17 mouse cellular contexts compared by ENCODE assay signal in the genomic region with DNA sequence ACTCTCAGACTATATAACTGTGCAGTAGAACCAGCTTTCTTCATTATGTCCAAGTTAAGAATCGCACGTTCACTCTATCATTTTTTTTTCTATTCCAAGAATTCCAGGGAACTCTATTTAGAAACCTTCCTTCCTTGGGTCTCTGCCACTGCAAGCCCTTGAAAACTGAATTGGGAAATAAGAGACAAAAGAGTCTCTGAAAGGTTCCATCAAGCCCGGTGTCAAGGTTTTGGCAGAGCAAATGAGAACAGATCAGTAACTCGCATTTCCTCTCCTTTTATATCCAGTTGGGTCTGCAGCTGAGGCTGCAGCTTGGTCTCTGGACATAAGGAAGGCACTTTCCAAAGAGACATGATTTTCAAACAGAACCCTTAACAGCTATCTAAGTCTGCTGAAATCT.
DNase-seq lines count a peak whose midpoint lies in the region; ATAC-seq lines count a peak whose summit lies in the region.
"Had no signal": no experiment of that assay in that cellular context is flagged by ENCODE, and none has a peak within 500 bp of the region (broad histone marks: within the 10 kb centered on the region; RNA-seq: fewer than 3 reads in every experiment).

No protein-coding gene starts in this region.

- no peak overlapping the region for H3K4me3 ChIP-seq in hindbrain, embryonic 13.5 days
- no peak overlapping the region for H3K4me3 ChIP-seq in hindbrain, embryonic 10.5 days
- no peak overlapping the region for H3K4me3 ChIP-seq in neural tube, embryonic 13.5 days
- H3K4me3 ChIP-seq in hindbrain, embryonic 16.5 days (ENCODE audit: low read length), result no peak overlapping the region
- H3K4me3 ChIP-seq in liver, embryonic 11.5 days (ENCODE audit: low read depth, low read length), result no peak overlapping the region
- H3K4me3 ChIP-seq: embryonic facial prominence, embryonic 10.5 days; erythroblast, embryonic 14.5 days; heart, embryonic 13.5 days; stomach, embryonic 15.5 days had no signal

- no peak for ATAC-seq in hindbrain, embryonic 13.5 days (ENCODE audit: low FRiP score)
- no peak for ATAC-seq in neural tube, embryonic 13.5 days (ENCODE audit: low read depth)
- peak; percentile 35; the same call in 1 of the 2 replicates for ATAC-seq in hindbrain, embryonic 16.5 days
- ATAC-seq in liver, embryonic 11.5 days (replicated peaks; ENCODE audit: low FRiP score), result no peak
- ATAC-seq: liver, postnatal 0 days had no signal

- 56% methylated on average over 4 of the region's 4 CpGs for WGBS in hindbrain, embryonic 13.5 days
- 81% methylated on average over 4 of the region's 4 CpGs for WGBS in hindbrain, embryonic 10.5 days
- 60% methylated on average over 4 of the region's 4 CpGs for WGBS in neural tube, embryonic 13.5 days
- WGBS in hindbrain, embryonic 16.5 days, result 45% methylated on average over 4 of the region's 4 CpGs
- WGBS in liver, embryonic 11.5 days, result 88% methylated on average over 4 of the region's 4 CpGs

- no peak for DNase-seq in hindbrain, embryonic 10.5 days (ENCODE audit: low spot score)
- DNase-seq in neural tube, embryonic 10.5 days (ENCODE audit: extremely low spot score, low spot score), result no peak
- no peak for DNase-seq in urinary bladder, postnatal 36 days (ENCODE audit: low spot score in 2 of 2)
- DNase-seq in liver, embryonic 11.5 days (ENCODE audit: low spot score), result no peak
- DNase-seq in heart, postnatal 10 days, result no peak
- DNase-seq: B cell, adult 2 months; kidney, adult 9 months; liver, postnatal 0 days; spleen, adult 18-20 months had no signal

- H3K4me2 ChIP-seq in hindbrain, embryonic 13.5 days, result peak overlapping the region; percentile 40; the same call in 1 of the 2 replicates
- H3K4me2 ChIP-seq in neural tube, embryonic 13.5 days, result peak overlapping the region; percentile 40; the same call in 1 of the 2 replicates
- no peak overlapping the region for H3K4me2 ChIP-seq in hindbrain, embryonic 16.5 days (ENCODE audit: low read length)
- no peak overlapping the region for H3K4me2 ChIP-seq in liver, embryonic 11.5 days
- H3K4me2 ChIP-seq: heart, embryonic 13.5 days had no signal

- H3K27me3 ChIP-seq in hindbrain, embryonic 13.5 days, result 0 out of 2 replicates have a peak, but pooled peaks cover 7% of the 10 kb centered on the region
- H3K27me3 ChIP-seq in hindbrain, embryonic 10.5 days (ENCODE audit: insufficient read depth, poor library complexity, severe bottlenecking), result no peaks in the 10 kb centered on the region
- H3K27me3 ChIP-seq in neural tube, embryonic 13.5 days, result peaks cover 10% of the 10 kb centered on the region
- H3K27me3 ChIP-seq in hindbrain, embryonic 16.5 days (replicated peaks; ENCODE audit: control insufficient read depth, insufficient read depth, low read length), result no peaks in the 10 kb centered on the region
- H3K27me3 ChIP-seq in liver, embryonic 11.5 days (replicated peaks; ENCODE audit: control insufficient read depth, insufficient read depth, low read length), result no peaks in the 10 kb centered on the region
- H3K27me3 ChIP-seq: heart, embryonic 13.5 days; stomach, embryonic 15.5 days had no signal

- peaks cover 22% of the 10 kb centered on the region for H3K4me1 ChIP-seq in hindbrain, embryonic 13.5 days (replicated peaks)
- peaks cover 29% of the 10 kb centered on the region for H3K4me1 ChIP-seq in hindbrain, embryonic 10.5 days (replicated peaks)
- H3K4me1 ChIP-seq in neural tube, embryonic 13.5 days (replicated peaks), result peaks cover 44% of the 10 kb centered on the region
- peaks cover 11% of the 10 kb centered on the region for H3K4me1 ChIP-seq in hindbrain, embryonic 16.5 days (ENCODE audit: control insufficient read depth, insufficient read depth, low read depth, low read length)
- no peaks in the 10 kb centered on the region for H3K4me1 ChIP-seq in liver, embryonic 11.5 days (replicated peaks; ENCODE audit: control insufficient read depth, insufficient read depth, low read length)
- H3K4me1 ChIP-seq: stomach, embryonic 15.5 days had no signal

- H3K27ac ChIP-seq in hindbrain, embryonic 13.5 days, result peak overlapping the region; percentile 76
- H3K27ac ChIP-seq in hindbrain, embryonic 10.5 days, result no peak overlapping the region
- no peak overlapping the region for H3K27ac ChIP-seq in neural tube, embryonic 13.5 days (replicated peaks)
- peak overlapping the region; percentile 66 for H3K27ac ChIP-seq in hindbrain, embryonic 16.5 days (ENCODE audit: low read depth, low read length)
- no peak overlapping the region for H3K27ac ChIP-seq in liver, embryonic 11.5 days (ENCODE audit: low read depth, low read length)
- H3K27ac ChIP-seq: embryonic facial prominence, embryonic 10.5 days; heart, embryonic 13.5 days; macrophage; stomach, embryonic 15.5 days had no signal

- H3K9ac ChIP-seq in hindbrain, embryonic 13.5 days, result no peak overlapping the region
- H3K9ac ChIP-seq in neural tube, embryonic 13.5 days, result no peak overlapping the region
- H3K9ac ChIP-seq in hindbrain, embryonic 16.5 days (ENCODE audit: low read depth, low read length), result no peak overlapping the region
- no peak overlapping the region for H3K9ac ChIP-seq in liver, embryonic 11.5 days (ENCODE audit: low read depth, low read length)
- H3K9ac ChIP-seq: heart, embryonic 13.5 days; liver, postnatal 0 days; stomach, embryonic 15.5 days had no signal

- intact Hi-C loops in heart, postnatal 10 days (cut with DNase I), result no loop called here

- H3K9me3 ChIP-seq in hindbrain, embryonic 13.5 days, result no peaks in the 10 kb centered on the region
- H3K9me3 ChIP-seq in hindbrain, embryonic 10.5 days, result no peaks in the 10 kb centered on the region
- no peaks in the 10 kb centered on the region for H3K9me3 ChIP-seq in neural tube, embryonic 13.5 days
- H3K9me3 ChIP-seq in hindbrain, embryonic 16.5 days (ENCODE audit: control insufficient read depth, low read length), result no peaks in the 10 kb centered on the region
- H3K9me3 ChIP-seq in liver, embryonic 11.5 days (ENCODE audit: control insufficient read depth, low read length), result no peaks in the 10 kb centered on the region
- H3K9me3 ChIP-seq: embryonic facial prominence, embryonic 10.5 days; heart, embryonic 13.5 days; stomach, embryonic 15.5 days had no signal

- H3K36me3 ChIP-seq in hindbrain, embryonic 13.5 days, result no peaks in the 10 kb centered on the region
- no peaks in the 10 kb centered on the region for H3K36me3 ChIP-seq in hindbrain, embryonic 10.5 days
- H3K36me3 ChIP-seq in neural tube, embryonic 13.5 days, result no peaks in the 10 kb centered on the region
- H3K36me3 ChIP-seq in hindbrain, embryonic 16.5 days (ENCODE audit: control insufficient read depth, insufficient read depth, low read length), result no peaks in the 10 kb centered on the region
- H3K36me3 ChIP-seq in liver, embryonic 11.5 days (ENCODE audit: control insufficient read depth, insufficient read depth, low read length), result no peaks in the 10 kb centered on the region
- H3K36me3 ChIP-seq: embryonic facial prominence, embryonic 10.5 days; heart, embryonic 13.5 days; stomach, embryonic 15.5 days had no signal

Comparison
In these comparisons a context has a peak if more than half of its experiments do, and no peak if none do; other contexts are left out.
1. H3K27ac ChIP-seq: peak in hindbrain, embryonic 13.5 days (single experiment) and hindbrain, embryonic 16.5 days (single experiment); none in hindbrain, embryonic 10.5 days (single experiment), neural tube, embryonic 13.5 days (single experiment) and liver, embryonic 11.5 days (single experiment).
2. H3K4me2 ChIP-seq: peak in hindbrain, embryonic 13.5 days (single experiment) and neural tube, embryonic 13.5 days (single experiment); none in hindbrain, embryonic 16.5 days (single experiment) and liver, embryonic 11.5 days (single experiment).